Mouse (Mus musculus): ENCODE results near the gene Klhl31.

The Klhl31 gene

DNA sequence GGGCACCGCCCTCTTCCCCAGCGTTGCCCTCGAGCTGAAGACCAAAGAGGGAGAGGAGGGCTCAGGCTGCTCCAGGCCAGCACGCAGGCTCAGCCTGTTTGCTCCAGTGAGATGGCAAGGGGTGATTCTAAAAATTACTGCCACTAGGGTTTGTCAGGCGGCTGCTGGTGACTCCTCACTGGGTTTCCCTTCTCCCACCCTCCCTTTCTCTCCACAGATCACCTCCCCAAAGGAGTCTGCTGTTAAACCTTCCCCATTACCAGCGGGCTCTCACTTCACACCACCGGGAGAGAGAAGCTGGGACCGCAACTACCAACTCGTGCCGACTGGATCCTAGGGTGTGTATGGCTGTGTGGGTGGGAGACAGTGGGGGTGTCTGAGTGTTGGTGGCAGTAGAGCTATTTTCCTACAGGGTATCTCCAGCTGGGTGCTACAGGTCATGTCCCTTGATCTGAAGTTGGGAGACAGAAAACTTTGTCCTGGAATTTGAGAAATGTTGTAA, at the start of gene Klhl31:
Klhl31 (plus strand) TSS at position 51 of the 502 bp plus-strand sequence.
- DNase-seq (ENCODE audit: low read depth, low spot score) = peak; percentile 9

- no peak for DNase-seq (ENCODE audit: low read depth, low spot score)
These were observed 49.3 kb upstream of the Klhl31 start for GRCm38 (mm10) chr9:77586806-77587591.

DNA sequence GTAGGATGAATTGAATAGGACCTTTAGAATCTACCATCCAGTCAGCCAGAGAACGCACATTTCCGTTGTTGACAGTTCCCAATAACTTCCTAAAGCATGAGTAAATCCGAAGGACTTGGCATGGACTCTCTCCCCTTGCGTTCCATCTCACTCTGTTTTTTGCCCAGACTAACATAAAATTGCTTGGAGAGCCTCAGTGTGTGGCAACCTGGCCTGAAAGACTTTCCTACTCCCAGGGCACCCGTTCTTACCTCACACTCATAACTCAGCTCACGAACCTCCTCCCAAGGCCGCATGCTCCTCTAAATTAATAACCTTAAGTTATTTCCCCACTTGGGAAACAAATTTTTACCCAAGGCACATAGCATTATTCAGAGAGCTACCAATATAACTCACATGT, 48.7 kb upstream of the Klhl31 start:
- DNase-seq (ENCODE audit: low read depth, low spot score) = no peak

- DNase-seq (ENCODE audit: low read depth, low spot score) = no peak
These were observed 46.8 kb upstream of the Klhl31 start for GRCm38 (mm10) chr9:77589496-77589895.

DNA sequence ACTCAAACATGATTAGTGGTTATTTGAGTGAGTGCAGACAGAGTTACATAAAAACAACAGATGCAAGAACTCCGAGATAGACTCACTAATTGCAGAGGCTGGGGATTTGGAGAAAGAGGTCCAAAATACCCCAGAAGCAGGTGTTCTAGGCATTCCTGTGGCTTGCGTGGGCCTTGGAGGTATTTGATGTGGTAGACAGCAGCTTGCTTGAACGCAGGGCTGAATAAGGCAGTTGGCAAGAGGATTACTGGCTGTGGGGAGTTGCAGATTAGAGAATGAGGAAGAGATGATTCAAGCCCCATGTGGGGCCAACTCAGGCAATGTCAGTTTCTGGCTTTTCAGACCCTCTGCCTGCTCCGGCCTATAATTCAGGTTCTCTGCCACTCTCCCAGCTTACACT, 43.9 kb upstream of the Klhl31 start:
- no peak for DNase-seq (ENCODE audit: low read depth, low spot score)

DNA sequence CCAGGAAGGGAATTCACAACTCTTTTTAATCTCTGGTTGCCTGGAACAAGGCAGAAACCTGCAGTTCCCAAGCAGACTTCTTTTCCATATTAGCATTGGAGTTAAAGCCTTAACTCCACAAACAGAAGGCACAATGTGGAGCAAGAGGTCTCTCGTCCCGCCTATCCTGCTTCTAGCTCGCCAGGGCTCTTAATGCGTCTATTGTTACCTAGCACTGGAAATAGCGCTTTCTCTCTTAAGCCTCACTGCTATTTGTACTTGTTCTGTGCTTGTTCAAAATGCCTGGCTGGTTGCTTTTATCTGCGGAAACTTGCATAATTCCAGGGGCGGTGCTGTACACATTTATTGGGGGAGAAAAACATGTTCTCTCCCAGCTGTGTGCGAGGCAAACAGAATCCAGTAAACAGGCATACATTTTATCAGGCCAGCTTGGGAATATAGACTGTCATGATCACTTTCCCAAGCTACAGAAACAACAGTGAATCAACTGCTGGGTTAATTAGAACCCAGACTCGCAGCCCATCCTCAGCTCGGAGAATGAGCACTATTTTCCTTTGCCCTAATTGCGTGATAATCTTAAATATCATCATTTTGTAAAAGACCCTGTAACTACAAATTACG, 41.2 kb upstream of the Klhl31 start:
- no peak for DNase-seq (ENCODE audit: low read depth, low spot score)

- DNase-seq (ENCODE audit: low read depth, low spot score) = peak; percentile 85
These were observed 39.9 kb upstream of the Klhl31 start for GRCm38 (mm10) chr9:77596355-77596754.

- DNase-seq (ENCODE audit: low read depth, low spot score) = no peak
These were observed 37.7 kb upstream of the Klhl31 start for GRCm38 (mm10) chr9:77598560-77598959.

DNA sequence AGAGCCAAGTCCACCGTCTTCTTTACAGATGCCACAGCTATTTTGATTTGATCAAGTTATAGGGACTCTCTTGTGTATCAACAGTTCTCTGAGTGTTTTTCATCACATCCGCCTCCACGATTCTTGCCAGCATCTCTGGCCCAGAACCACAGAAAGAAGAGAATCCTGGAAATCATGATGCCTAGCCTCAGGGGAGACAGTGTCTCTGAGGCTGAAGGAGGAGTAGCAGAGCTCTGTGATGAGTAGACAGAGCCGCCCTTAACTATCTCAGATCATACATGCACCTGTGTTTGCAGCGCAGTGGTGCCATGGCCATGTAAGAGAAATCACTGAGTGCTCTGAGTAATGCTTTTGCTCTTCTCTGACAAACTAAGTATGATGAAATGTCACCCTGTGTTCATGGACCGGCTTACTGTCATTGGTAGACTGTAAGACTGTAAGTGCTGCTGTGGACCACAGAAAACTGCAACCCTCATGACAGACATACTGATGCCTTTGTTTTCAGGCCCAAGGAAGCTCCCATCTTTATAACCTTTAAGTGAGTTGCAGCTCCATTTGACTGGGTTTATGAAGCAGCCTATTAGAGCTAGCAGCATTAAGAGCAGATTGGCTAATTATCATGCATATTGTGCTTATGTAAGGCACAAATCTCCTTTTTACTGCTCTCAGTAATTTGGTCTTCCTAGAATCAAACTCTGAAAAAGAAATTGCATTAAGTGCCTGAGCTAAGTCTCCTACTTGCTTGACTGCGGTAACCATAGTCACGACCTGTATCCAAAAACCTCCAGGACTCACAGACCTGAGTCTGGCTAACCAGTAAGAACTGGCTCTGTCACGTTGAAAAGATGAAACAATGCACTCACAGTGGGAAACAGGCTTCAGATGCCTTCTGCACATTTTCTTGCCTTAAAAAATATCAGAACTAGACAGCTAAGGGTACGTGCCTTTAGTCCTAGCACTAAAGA, 33.7 kb upstream of the Klhl31 start:
- DNase-seq (ENCODE audit: low read depth, low spot score) = no peak

DNA sequence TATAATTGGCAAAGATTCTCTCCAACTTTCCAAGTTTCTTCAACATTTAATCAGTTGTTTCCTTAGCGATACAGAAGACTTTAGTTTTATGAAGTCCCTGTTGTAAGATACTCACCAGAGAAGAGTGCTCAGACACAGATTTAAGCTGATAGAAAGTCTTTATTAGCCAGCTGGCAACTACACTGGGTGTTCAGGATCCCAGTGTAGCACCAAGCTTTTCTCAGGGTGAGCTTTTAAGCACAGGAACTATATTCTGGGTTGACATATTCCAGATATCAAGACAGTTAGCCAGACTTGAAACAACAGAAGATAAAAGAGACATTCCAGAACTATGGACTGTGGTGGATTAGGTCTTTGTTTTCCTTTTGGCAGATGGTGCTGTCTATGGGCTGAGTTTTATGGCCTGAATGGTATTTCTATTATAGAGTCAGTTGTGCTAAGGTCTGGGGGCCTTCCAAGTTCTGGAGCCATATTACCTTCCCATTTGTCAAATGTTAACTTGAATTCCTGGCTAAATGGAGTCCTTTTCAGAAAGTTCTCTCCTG, 32.3 kb upstream of the Klhl31 start:
- no peak for DNase-seq (ENCODE audit: low read depth, low spot score)

DNA sequence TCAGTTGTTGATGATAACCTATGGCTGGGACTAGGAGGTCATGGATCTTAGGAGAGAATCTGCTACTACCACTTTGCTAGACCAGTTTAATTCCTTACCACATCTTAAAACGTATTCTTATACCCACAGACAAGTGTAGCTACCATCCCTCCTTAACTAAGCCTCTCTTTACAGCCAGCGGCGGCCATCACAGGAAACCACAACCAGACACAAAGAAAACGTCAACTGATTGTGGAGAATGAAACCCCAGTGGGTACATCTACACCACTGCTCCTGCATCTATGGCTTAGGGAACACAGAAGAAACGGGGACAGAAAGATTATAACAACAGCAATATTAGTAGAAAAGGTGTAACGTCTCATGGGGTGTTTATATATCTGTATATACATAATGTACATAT, 29.0 kb upstream of the Klhl31 start:
- DNase-seq (ENCODE audit: low read depth, low spot score) = no peak

- DNase-seq (ENCODE audit: low read depth, low spot score) = peak; percentile 63
These were observed 28.5 kb upstream of the Klhl31 start for GRCm38 (mm10) chr9:77607840-77608239.

- DNase-seq (ENCODE audit: low read depth, low spot score) = peak; percentile 20
These were observed 25.5 kb upstream of the Klhl31 start for GRCm38 (mm10) chr9:77610811-77611210.

GRCm38 (mm10) chr9:77612349-77612748, 24.0 kb upstream of the Klhl31 start:
- DNase-seq (ENCODE audit: low read depth, low spot score) = no peak

GRCm38 (mm10) chr9:77615868-77616267, 20.4 kb upstream of the Klhl31 start:
- DNase-seq (ENCODE audit: low read depth, low spot score) = no peak

DNA sequence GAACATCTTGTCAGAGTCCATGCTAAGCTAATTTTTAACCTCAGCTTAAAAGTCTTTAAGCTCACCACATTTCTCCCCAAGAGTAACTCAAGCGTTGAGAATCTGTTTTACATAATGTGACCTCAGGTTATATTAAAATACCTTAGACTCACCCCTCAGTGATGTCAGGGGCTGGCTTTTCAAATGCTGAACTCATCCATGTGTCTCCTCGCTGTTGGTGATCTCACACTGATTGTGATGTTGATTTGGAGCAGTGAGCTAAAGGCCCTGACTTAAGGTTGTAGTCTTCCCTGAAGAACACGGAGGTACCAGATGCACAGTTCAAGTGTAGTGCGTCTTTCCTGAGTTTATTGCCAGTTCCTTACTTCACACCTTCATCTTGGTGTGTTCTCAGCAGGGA, 19.5 kb upstream of the Klhl31 start:
- peak; percentile 95 for DNase-seq (ENCODE audit: low read depth, low spot score)

DNA sequence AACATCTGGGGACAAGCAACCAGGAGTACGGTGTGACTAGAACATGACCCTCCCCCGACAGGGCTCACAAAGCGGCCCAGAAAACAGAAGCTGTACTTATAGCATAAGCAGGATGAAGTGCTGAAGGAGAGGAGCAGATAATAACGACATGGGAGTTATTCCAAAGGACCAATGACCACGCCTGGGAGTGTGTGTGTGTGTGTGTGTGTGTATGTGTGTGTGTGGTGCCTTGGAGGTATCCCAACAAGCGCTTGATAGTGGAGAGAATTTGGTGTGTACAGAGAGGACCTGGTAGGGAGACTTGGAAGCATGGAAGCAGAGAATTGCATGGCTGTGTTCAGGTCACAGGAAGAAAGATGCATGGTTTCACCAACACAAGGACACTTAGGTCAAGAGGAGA, 18.5 kb upstream of the Klhl31 start:
- no peak for DNase-seq (ENCODE audit: low read depth, low spot score)

GRCm38 (mm10) chr9:77618392-77618791, 17.9 kb upstream of the Klhl31 start:
- DNase-seq (ENCODE audit: low read depth, low spot score) = no peak

DNA sequence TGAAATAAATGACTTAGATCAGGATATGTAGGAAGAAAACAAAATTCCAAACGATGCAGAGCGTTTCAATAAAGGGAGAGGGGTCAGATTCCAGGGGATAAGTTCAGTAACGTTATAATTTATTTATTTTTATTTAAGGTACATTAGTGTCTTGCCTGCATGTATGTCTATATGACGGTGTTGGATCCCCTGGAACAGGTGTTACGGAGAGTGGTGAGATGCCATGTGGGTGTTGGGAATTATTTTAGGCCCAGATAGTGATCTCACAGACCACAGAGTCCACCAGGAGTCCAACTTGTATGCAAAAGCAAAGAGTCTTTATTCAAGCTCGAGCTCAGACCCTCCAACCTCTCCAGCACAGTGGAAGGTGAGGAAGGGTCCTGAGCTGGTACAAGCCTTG, 16.2 kb upstream of the Klhl31 start:
- no peak for DNase-seq (ENCODE audit: low read depth, low spot score)

GRCm38 (mm10) chr9:77620482-77620881, 15.8 kb upstream of the Klhl31 start:
- DNase-seq (ENCODE audit: low read depth, low spot score) = no peak

DNA sequence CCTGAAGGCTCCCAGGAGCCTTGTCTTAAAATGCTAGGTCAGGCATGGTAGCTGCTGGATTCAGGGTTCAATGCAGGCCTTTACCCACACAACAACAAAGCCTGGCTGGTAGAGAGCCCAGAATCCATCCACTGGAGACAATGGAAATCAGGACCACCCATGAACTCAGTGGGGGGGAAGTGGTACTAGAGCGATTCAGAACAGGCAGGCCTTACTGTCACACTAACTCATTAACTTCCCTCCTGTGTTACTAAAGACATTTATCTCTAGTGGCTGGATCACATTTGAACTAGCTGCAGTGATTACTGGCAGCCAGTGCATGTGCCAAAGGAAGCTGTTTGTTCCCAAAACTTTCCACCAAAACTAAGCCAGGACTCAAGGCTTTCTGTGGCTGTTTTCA, 13.4 kb upstream of the Klhl31 start:
- DNase-seq (ENCODE audit: low read depth, low spot score) = peak; percentile 21
